Mouse (Mus musculus) erythroblast, embryonic 14.5 days (primary cell): ENCODE results near the gene Rnf183.

Experiments used
- GATA1 ChIP-seq: IDR thresholded peaks from 2 replicates; pipeline ENCODE4 v1.6.1; 2012; ENCODE audit warnings: low read length, inconsistent platforms, mixed read lengths
- TAL1 ChIP-seq: IDR thresholded peaks from 3 replicates; pipeline ENCODE4 v1.6.1; 2012; ENCODE audit warnings: low read length, inconsistent platforms, mixed read lengths

DNA sequence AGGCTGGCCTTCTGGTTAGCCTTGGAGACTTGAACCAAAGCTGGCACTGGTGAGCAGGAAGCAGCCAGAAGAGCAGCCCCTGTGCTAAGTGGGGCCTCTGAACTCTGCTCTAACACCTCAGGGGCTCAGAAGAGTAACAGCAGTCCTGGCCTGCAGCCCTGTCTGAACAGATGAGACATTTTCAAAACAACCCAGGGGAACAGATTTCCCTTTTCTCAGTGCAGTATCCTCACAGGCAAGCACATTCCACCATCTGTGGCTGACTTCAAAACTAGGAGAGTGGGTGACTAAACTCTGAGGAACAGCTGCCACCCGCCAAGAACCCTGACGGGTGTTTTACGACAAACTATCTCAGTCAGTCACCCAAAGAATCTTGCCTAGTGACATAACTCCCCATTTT is 24.0 kb upstream of the Rnf183 start:
- TF ChIP-seq TAL1, result no peak
- no peak for TF ChIP-seq GATA1
